Mouse (Mus musculus) heart, postnatal 0 days (tissue): ENCODE measurements at regions not wholly inside any gene's neighbourhood (a gene's known extent, or its start where the extent isn't known, plus 50 kb on each side); places are given as distances from the start of the nearest gene placed in this dataset.

Source experiments
- CTCF ChIP-seq: IDR thresholded peaks from 2 replicates; pipeline ENCODE4 v1.5.1; 2016; ENCODE audit warnings: antibody characterized with exemption, control low read depth, low read depth
- EP300 ChIP-seq: IDR thresholded peaks from 2 replicates; pipeline ENCODE4 v1.6.1; 2016; ENCODE audit warnings: antibody characterized with exemption, low read depth

- TF ChIP-seq EP300 (no peak), CTCF (no peak)
Observed at GRCm38 (mm10) chr2:179303765-179304164, 138.5 kb upstream of the Cdh4 start.
